Mouse (Mus musculus): Measurements from ENCODE around the gene Rgl1.

GRCm38 (mm10) chr1:152793495-152794130, 27.5 kb upstream of the Rgl1 start:
- TF ChIP-seq CTCF (IDR thresholded peaks at IDR 0.05; ENCODE audit: low read depth, low read length) (no peak), POLR2A (IDR thresholded peaks at IDR 0.05; ENCODE audit: insufficient read depth, low read length) (no peak), EP300 (IDR thresholded peaks at IDR 0.05; ENCODE audit: insufficient read depth, low read depth, low read length) (no peak; the same call in 1 of the 2 replicates)
